Mouse (Mus musculus): ENCODE results near the gene Aloxe3.

DNA sequence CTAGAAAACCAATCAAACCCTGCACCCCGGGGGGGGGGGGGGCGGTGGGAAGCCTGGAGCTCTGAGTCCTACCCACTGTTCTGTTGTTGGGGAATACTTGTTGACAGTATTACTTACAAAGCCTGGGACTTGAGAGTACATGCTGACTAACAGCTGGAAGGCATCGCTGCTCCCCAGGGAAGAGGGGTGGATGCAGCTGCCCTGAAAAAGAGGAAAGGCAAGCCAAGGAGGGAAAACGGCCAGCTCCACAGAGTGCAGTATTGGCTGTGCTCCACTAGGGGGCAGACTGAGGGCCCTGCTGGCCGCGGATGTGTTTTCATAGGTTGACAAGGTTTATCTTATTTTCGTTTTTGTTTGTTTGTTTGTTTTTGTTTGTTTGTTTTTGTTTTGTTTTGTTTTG is 45.9 kb downstream of the Aloxe3 start:
- peak; percentile 80 for TF ChIP-seq CTCF (IDR thresholded peaks at IDR 0.05; ENCODE audit: control insufficient read depth, insufficient read depth, low read length)
- no peak for TF ChIP-seq POLR2A (IDR thresholded peaks at IDR 0.05; ENCODE audit: borderline replicate concordance, control insufficient read depth, low read depth, low read length)

Measured in bone marrow, adult 2 months (tissue).